Comparison of ENCODE assay signal across 19 mouse cellular contexts in the genomic region with DNA sequence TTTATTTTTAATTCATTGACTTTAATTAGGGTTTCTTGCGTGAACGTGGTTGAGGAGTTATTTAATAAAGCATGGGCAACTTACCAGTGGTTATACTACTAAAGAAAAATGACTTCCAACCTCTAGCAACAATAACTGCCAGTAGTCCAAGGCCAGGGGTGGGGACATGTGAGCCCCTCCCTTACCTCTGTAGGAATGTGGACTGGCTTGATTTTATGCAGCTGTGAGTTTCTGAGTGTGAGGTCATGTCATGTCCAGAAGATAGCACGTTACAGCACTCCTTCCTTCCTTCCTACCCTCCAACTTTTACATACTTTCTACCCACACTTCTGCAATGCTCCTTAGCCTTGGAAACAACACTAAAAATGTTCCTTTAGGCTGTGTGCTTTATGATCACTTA.
"Had no signal": no experiment of that assay in that cellular context is flagged by ENCODE, and none has a peak within 500 bp of the region (broad histone marks: within the 10 kb centered on the region; RNA-seq: fewer than 3 reads in every experiment).

No protein-coding gene starts in this region.

- H3K9me3 ChIP-seq: kidney, embryonic 15.5 days; liver, embryonic 13.5 days; midbrain, embryonic 12.5 days; midbrain, embryonic 15.5 days; neural tube, embryonic 12.5 days; neural tube, embryonic 15.5 days had no signal

- H3K4me1 ChIP-seq: liver, embryonic 13.5 days; midbrain, embryonic 12.5 days; midbrain, embryonic 15.5 days; neural tube, embryonic 12.5 days; neural tube, embryonic 15.5 days had no signal

- H3K27me3 ChIP-seq: kidney, embryonic 15.5 days; liver, embryonic 13.5 days; midbrain, embryonic 12.5 days; midbrain, embryonic 15.5 days; neural tube, embryonic 12.5 days; neural tube, embryonic 15.5 days had no signal

- DNase-seq: kidney, postnatal 10 days; kidney, postnatal 36 days; layer of hippocampus, postnatal 36 days; liver, embryonic 13.5 days; lung, embryonic 14.5 days; right cerebral cortex, adult 18-20 months; right cerebral cortex, postnatal 14 days; right cerebral cortex, postnatal 4 days; thymus, adult 2 months; thymus, postnatal 14 days; thymus, postnatal 4 days had no signal

- H3K4me2 ChIP-seq: kidney, embryonic 15.5 days; liver, embryonic 13.5 days; lung, embryonic 14.5 days; midbrain, embryonic 12.5 days; midbrain, embryonic 15.5 days; neural tube, embryonic 12.5 days; neural tube, embryonic 15.5 days had no signal

- H3K9ac ChIP-seq: kidney, embryonic 15.5 days; liver, embryonic 13.5 days; lung, embryonic 14.5 days; midbrain, embryonic 12.5 days; midbrain, embryonic 15.5 days; neural tube, embryonic 12.5 days; neural tube, embryonic 15.5 days had no signal

- H3K27ac ChIP-seq: kidney, embryonic 15.5 days; left cerebral cortex, adult 2 months; liver, embryonic 13.5 days; macrophage; midbrain, embryonic 12.5 days; midbrain, embryonic 15.5 days; neural tube, embryonic 12.5 days; neural tube, embryonic 15.5 days; stomach, postnatal 0 days had no signal

- H3K4me3 ChIP-seq: kidney, embryonic 15.5 days; left cerebral cortex, adult 2 months; liver, embryonic 13.5 days; midbrain, embryonic 12.5 days; midbrain, embryonic 15.5 days; neural tube, embryonic 12.5 days; neural tube, embryonic 15.5 days had no signal

- H3K36me3 ChIP-seq: kidney, embryonic 15.5 days; liver, embryonic 13.5 days; midbrain, embryonic 12.5 days; midbrain, embryonic 15.5 days; neural tube, embryonic 12.5 days; neural tube, embryonic 15.5 days had no signal

- ATAC-seq: midbrain, embryonic 15.5 days had no signal
